Mouse (Mus musculus) liver, embryonic 15.5 days (tissue): ENCODE data around the gene Slc30a5. TPM values are rescaled to one million over a fixed set of nuclear protein-coding genes. Genes with fewer than 3 reads are reported as not detected.
A peak's percentile ranks its signal among the peaks of the same experiment; 100 is the strongest.
"Not testable (repeated sequence)": the region's sequence is repeated elsewhere in the genome, so short reads cannot be mapped to it uniquely, and the experiment has no call there.

ENCODE experiments used
- ATAC-seq: fragments of 200-750 bp; cut with Nextera tagmentation; 2 replicates; pipeline ENCODE4 v1.8.0; 2017; ENCODE audit warnings: moderate number of reproducible peaks, mild to moderate bottlenecking, moderate library complexity; ENCODE audit not compliant: insufficient read depth
- H3K27ac ChIP-seq: fragments of 300-500 bp; sonication (generic); replicated peaks from 2 replicates; pipeline ENCODE4 v1.5.1; 2015; ENCODE audit warnings: mild to moderate bottlenecking, inconsistent platforms
- H3K27me3 ChIP-seq: fragments of 300-500 bp; sonication (generic); 2 replicates; pipeline ENCODE4 v1.6.1; 2015; ENCODE audit warnings: mild to moderate bottlenecking, inconsistent platforms
- H3K36me3 ChIP-seq: fragments of 300-500 bp; sonication (generic); replicated peaks from 2 replicates; pipeline ENCODE4 v1.6.1; 2015; ENCODE audit warnings: moderate library complexity, mild to moderate bottlenecking, inconsistent platforms
- H3K4me1 ChIP-seq: fragments of 300-500 bp; sonication (generic); replicated peaks from 2 replicates; pipeline ENCODE4 v1.6.1; 2015; ENCODE audit warnings: inconsistent platforms
- H3K4me2 ChIP-seq: fragments of 300-500 bp; sonication (generic); 2 replicates; pipeline ENCODE4 v1.6.1; 2015; ENCODE audit warnings: moderate library complexity, mild to moderate bottlenecking, inconsistent platforms
- H3K4me3 ChIP-seq: fragments of 300-500 bp; sonication (generic); replicated peaks from 2 replicates; pipeline ENCODE4 v1.5.1; 2015; ENCODE audit warnings: mild to moderate bottlenecking, inconsistent platforms
- H3K9ac ChIP-seq: fragments of 300-500 bp; sonication (generic); 2 replicates; pipeline ENCODE4 v1.6.1; 2015; ENCODE audit warnings: moderate library complexity, mild to moderate bottlenecking, inconsistent platforms
- H3K9me3 ChIP-seq: fragments of 300-500 bp; sonication (generic); replicated peaks from 2 replicates; pipeline ENCODE4 v1.6.1; 2016; ENCODE audit warnings: inconsistent platforms
- WGBS: fragments of 180-500 bp; shearing (Covaris S2); methylation state at CpG from one replicate; pipeline ENCODE4 v1.1.7; 2015; ENCODE audit warnings: mixed read lengths; ENCODE audit not compliant: insufficient replicate concordance; 5-methylcytosine and 5-hydroxymethylcytosine counted together
- polyA plus RNA-seq: library from polyadenylated mRNA; unstranded; fragments of >200 nt; fragmentation: Nextera tagmentation; extraction: Ambion mirVana; gene quantifications from 2 replicates; pipeline ENCODE4 v1.2.1, GENCODE M21; 2015

Slc30a5 gene
- polyA plus RNA-seq, 1 experiment from 2014 or later, result 25.1 TPM

DNA sequence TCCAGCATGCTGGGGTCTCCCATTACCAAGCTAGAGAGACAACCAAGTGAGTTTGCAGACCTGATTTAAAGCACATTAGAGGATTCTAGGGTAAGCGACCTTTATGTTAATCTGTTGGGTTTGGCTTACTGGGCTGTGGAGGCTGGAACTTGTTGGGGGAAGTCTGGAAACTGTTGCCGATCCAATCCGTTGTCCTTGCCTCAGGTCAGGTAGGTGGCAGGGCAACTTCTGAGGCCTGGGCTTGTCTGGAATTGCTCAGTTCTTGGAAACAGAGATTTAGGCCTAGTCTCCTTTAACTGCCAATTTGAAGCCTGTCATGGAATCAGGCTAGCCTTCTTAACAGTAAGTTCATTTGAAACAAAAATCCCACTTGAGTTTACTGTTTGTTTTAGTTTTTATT lies 44.1 kb downstream of the Slc30a5 start:
- H3K9ac ChIP-seq, result no peak overlapping the region
- H3K4me3 ChIP-seq, result no peak overlapping the region
- H3K4me1 ChIP-seq, result peaks cover 22% of the 10 kb centered on the region
- no peak overlapping the region for H3K27ac ChIP-seq
- no peak for ATAC-seq
- no peaks in the 10 kb centered on the region for H3K9me3 ChIP-seq
- H3K36me3 ChIP-seq, result peaks cover 13% of the 10 kb centered on the region
- H3K27me3 ChIP-seq, result no peaks in the 10 kb centered on the region
- whole genome bisulfite sequencing, result 79% methylated on average over 3 of the region's 3 CpGs
- H3K4me2 ChIP-seq, result no peak overlapping the region

GRCm38 (mm10) chr13:100788057-100788456 lies 45.2 kb downstream of the Slc30a5 start:
- not testable (repeated sequence) for ATAC-seq
- WGBS, result 81% methylated on average over 13 of the region's 14 CpGs
- peaks cover 23% of the 10 kb centered on the region for H3K36me3 ChIP-seq

DNA sequence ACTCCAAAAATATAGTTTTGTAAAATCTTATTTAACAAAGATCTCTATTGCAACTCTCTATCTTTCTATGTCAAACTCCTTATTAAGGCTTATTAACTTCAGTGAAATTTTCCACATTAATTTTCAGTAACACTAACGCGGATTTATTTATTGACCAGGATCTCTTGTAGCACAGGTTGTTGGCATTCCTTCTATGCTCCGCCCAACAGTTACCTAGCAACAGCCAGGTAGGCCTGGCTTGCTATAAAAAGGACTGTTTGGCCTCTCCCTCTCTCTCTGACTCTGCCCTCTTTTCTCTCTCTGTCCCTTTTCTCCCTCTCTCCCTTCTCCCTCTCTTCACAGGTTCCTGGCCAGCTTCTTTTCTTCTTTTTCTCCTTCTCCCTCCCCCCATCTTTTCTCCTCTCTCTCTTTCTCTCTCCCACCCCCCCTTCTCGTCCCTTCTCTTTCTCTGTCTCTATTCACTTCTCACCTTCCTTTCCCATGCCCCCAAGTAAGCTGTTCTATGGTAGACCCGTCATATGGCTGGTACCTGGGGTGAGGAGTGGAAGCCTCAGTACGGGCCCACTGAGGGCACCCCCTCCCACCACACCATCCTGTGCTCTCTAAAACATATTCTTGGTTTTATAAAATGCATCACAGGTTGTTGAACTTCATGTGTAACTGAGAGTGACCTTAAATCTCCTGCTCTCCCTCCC lies 45.8 kb downstream of the Slc30a5 start:
- H3K27ac ChIP-seq, result no peak overlapping the region
- WGBS, result 85% methylated on average over 6 of the region's 6 CpGs

More at GRCm38 (mm10) chr13:100788057-100788456, 45.2 kb downstream of the Slc30a5 start:
- not testable (repeated sequence) for H3K9ac ChIP-seq, H3K9me3 ChIP-seq, H3K4me3 ChIP-seq, H3K27me3 ChIP-seq, H3K27ac ChIP-seq, H3K4me2 ChIP-seq
- H3K4me1 ChIP-seq, result peaks cover 33% of the 10 kb centered on the region

DNA sequence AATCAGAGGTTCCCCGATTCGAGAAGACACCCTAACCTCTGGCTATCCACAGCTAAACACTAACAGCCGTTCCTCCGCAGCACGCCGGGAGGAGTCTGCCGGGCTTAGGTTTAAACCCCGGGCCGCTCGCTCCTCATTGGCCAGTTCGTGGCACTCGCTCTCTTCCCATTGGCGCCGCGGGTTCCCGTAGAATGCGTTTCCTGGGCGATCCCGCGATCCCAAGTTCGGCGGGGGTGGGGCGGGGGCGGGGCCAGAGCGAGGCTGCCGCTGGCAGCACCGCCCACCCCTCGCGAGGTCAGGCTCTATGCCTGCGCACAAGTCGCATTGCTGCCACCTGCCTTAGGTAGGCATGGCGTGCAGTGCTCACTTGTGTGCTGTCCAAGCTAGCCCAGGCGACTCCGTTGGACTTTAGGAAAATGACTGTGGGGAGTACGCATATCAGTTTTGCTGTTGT lies 46.8 kb downstream of the Slc30a5 start, which contains the start of gene Ccnb1:
Ccnb1 (minus strand) TSS at position 157 of the 454 bp plus-strand sequence.
- Histone ChIP-seq H3K27me3 (no peaks in the 10 kb centered on the region), H3K27ac (peak within 1 kb of the TSS; percentile 90), H3K36me3 (peaks cover 40% of the 10 kb centered on the region), H3K4me3 (peak within 1 kb of the TSS; percentile 80), H3K9me3 (no peaks in the 10 kb centered on the region), H3K9ac (peak within 1 kb of the TSS; percentile 86), H3K4me2 (peak within 1 kb of the TSS; percentile 80), H3K4me1 (peaks cover 42% of the 10 kb centered on the region)
- peak; percentile 98 for ATAC-seq
- WGBS, result under 1% methylated on average over 35 of the region's 35 CpGs

More for the DNA sequence above, 45.8 kb downstream of the Slc30a5 start:
- H3K9me3 ChIP-seq, result no peaks in the 10 kb centered on the region
- no peak overlapping the region for H3K4me2 ChIP-seq
- no peaks in the 10 kb centered on the region for H3K27me3 ChIP-seq
- no peak overlapping the region for H3K9ac ChIP-seq
- H3K36me3 ChIP-seq, result peaks cover 29% of the 10 kb centered on the region
- no peak overlapping the region for H3K4me3 ChIP-seq
- H3K4me1 ChIP-seq, result peaks cover 37% of the 10 kb centered on the region
- no peak for ATAC-seq

GRCm38 (mm10) chr13:100785806-100786413 lies 47.3 kb downstream of the Slc30a5 start:
- Histone ChIP-seq H3K9me3 (no peaks in the 10 kb centered on the region), H3K27me3 (no peaks in the 10 kb centered on the region), H3K9ac (peak overlapping the region; percentile 86), H3K4me3 (peak overlapping the region; percentile 80), H3K36me3 (peaks cover 45% of the 10 kb centered on the region), H3K4me1 (peaks cover 42% of the 10 kb centered on the region), H3K27ac (peak overlapping the region; percentile 90), H3K4me2 (peak overlapping the region; percentile 80)
- ATAC-seq, result peak; percentile 43
- WGBS, result 0% methylated on average over 30 of the region's 30 CpGs

DNA sequence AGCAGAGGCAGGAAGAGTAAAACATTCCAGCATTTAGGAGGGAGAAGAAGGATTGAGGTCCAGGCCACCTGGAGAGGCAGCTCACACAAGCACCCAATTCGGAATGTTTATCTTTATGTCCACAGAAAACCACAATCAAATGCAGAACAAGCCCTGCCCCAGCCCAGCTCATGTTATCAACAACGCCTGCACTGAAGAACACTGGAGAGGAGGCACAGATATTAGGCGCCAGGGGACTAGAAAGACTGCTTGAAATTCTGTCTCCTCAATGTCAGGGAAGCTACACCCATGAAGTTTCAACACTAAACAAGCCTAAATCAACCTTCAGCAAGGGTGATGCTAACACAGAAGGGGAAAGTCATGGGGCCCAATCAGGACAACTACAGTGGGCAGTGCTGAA lies 55.7 kb downstream of the Slc30a5 start:
- ATAC-seq, result peak; percentile 74
- H3K4me1 ChIP-seq, result peaks cover 74% of the 10 kb centered on the region
- no peaks in the 10 kb centered on the region for H3K9me3 ChIP-seq
- WGBS, result 19% methylated on average over 3 of the region's 3 CpGs
- H3K27ac ChIP-seq, result peak overlapping the region; percentile 85
- H3K4me2 ChIP-seq, result peak overlapping the region; percentile 77
- 0 out of 2 replicates have a peak overlapping the region, but pooled peaks have one; percentile 12 for H3K4me3 ChIP-seq
- peaks cover 65% of the 10 kb centered on the region for H3K36me3 ChIP-seq
- no peaks in the 10 kb centered on the region for H3K27me3 ChIP-seq
- no peak overlapping the region for H3K9ac ChIP-seq

DNA sequence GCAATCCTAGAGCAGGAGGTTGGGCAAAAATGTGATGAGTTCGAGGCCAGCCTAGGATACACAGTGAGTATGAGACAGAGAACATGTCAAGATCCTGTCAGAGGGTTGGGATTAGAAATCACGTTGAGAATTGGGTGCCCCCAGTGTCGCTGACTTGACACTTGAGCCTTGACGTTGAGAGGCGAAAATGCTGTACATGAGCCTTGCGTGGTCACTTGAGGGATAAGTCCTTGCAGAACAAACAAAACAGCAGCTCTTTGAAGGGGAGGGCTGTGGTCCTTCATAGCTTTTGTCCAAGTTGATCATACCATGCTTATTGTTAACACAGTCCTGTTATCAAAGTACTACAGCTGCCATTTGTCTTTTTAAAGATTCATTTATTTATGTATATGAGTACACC lies 56.5 kb downstream of the Slc30a5 start:
- ATAC-seq, result no peak
- Histone ChIP-seq H3K27ac (peak overlapping the region; percentile 85), H3K4me3 (peak overlapping the region; percentile 77), H3K27me3 (no peaks in the 10 kb centered on the region), H3K4me2 (peak overlapping the region; percentile 77), H3K36me3 (peaks cover 65% of the 10 kb centered on the region), H3K4me1 (peaks cover 75% of the 10 kb centered on the region), H3K9me3 (no peaks in the 10 kb centered on the region), H3K9ac (peak overlapping the region; percentile 78; the same call in 1 of the 2 replicates)
- 51% methylated on average over 6 of the region's 6 CpGs for WGBS

DNA sequence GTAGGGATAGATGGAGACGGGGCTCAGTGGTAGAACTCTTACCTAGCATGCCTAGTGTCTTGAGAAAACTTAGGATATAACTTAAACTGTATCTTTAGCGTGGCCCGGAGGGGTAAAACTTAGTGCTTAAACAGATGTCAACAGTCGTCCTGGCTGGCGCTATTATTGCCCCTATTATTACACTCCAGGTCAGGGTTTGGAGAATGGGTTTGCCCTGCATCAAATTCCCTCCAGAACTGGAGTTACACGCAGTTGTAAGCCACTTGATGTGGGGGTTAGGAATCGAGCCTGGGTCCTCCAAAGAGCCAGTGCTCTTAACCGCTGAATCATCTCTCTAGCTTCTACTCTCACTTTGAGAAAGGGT lies 57.2 kb downstream of the Slc30a5 start:
- Histone ChIP-seq H3K27ac (peak overlapping the region; percentile 85), H3K9me3 (no peaks in the 10 kb centered on the region), H3K27me3 (no peaks in the 10 kb centered on the region), H3K4me2 (peak overlapping the region; percentile 77), H3K9ac (peak overlapping the region; percentile 78; the same call in 1 of the 2 replicates), H3K36me3 (peaks cover 65% of the 10 kb centered on the region), H3K4me1 (peaks cover 75% of the 10 kb centered on the region), H3K4me3 (peak overlapping the region; percentile 77)
- no peak for ATAC-seq
- 9% methylated on average over 8 of the region's 8 CpGs for WGBS

DNA sequence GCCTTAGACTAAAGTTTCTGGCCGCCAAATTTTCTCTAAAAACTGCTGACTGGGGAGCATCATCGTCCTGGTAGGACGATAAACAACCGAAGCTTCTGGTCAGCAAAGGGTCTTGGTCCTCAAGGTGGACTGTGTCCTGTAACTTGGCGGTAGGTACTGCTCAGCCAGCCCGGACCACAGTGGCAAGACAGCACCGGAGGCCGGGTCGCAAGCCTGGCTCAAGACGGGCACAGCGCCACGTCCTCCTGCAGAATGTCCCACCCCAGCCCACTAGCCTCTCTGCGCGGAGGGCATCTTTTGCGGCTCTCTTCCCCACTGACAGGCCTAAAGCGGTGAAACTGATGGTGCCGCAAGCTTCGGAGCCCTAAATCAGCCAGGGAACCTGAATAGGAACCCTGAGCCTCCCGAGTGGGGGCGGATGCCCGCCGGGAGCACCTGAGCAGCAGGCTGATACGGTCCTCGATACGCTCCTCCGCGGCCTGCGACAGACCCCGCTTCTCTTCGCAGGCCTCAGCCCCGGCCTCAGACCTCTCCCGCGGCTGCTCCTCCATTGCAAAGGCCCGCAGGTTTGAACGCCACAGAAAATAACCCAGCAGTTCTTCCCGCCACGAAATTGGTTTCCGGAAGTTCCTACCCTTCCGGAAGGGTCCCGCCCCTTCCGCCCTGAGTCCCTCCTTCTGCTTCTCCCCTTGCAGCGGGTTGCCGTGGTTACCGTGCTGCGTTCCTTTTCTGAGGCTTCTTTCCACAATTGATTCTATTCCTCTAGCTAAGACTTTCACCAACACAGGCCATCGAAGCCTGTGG lies 57.8 kb downstream of the Slc30a5 start, which contains the start of gene Cenph:
Cenph (minus strand) TSS at position 648 of the 804 bp plus-strand sequence.
- WGBS, result under 1% methylated on average over 46 of the region's 46 CpGs

GRCm38 (mm10) chr13:100774704-100775103 lies 58.5 kb downstream of the Slc30a5 start:
- H3K4me1 ChIP-seq, result peaks cover 67% of the 10 kb centered on the region
- peaks cover 65% of the 10 kb centered on the region for H3K36me3 ChIP-seq
- 0 out of 2 replicates have a peak overlapping the region, but pooled peaks have one; percentile 85 for H3K27ac ChIP-seq
- no peaks in the 10 kb centered on the region for H3K9me3 ChIP-seq
- peak overlapping the region; percentile 78 for H3K9ac ChIP-seq
- peak overlapping the region; percentile 77 for H3K4me3 ChIP-seq
- H3K4me2 ChIP-seq, result peak overlapping the region; percentile 77
- no peak for ATAC-seq
- no peaks in the 10 kb centered on the region for H3K27me3 ChIP-seq

More for the DNA sequence above, 57.8 kb downstream of the Slc30a5 start, which contains the start of gene Cenph:
- Histone ChIP-seq H3K9me3 (no peaks in the 10 kb centered on the region), H3K27me3 (no peaks in the 10 kb centered on the region), H3K4me1 (peaks cover 74% of the 10 kb centered on the region), H3K9ac (peak within 1 kb of the TSS; percentile 78), H3K36me3 (peaks cover 65% of the 10 kb centered on the region), H3K4me3 (peak within 1 kb of the TSS; percentile 77), H3K4me2 (peak within 1 kb of the TSS; percentile 77), H3K27ac (peak within 1 kb of the TSS; percentile 85)
- ATAC-seq, result peak; percentile 78
